Mouse (Mus musculus) layer of hippocampus, adult 9-10 months (tissue): Measurements from ENCODE around the gene Rora.
"Not testable (repeated sequence)": the region's sequence is repeated elsewhere in the genome, so short reads cannot be mapped to it uniquely, and the experiment has no call there.

Source experiments
- DNase-seq: peaks from one replicate; pipeline ENCODE4 v3.0.0; 2022; ENCODE audit warnings: low spot score

Rora gene

GRCm38 (mm10) chr9:69090749-69091270 lies 437.2 kb downstream of the Rora start:
- DNase-seq, result no peak

GRCm38 (mm10) chr9:69092119-69093013 lies 438.8 kb downstream of the Rora start:
- no peak for DNase-seq

- DNase-seq, result not testable (repeated sequence)
Measured at GRCm38 (mm10) chr9:69100153-69100756, 446.7 kb downstream of the Rora start.

- no peak for DNase-seq
Measured at GRCm38 (mm10) chr9:69104321-69104720, 450.7 kb downstream of the Rora start.

GRCm38 (mm10) chr9:69109618-69110300 lies 456.2 kb downstream of the Rora start:
- no peak for DNase-seq

GRCm38 (mm10) chr9:69110301-69110674 lies 456.7 kb downstream of the Rora start:
- no peak for DNase-seq

GRCm38 (mm10) chr9:69110706-69111105 lies 457.1 kb downstream of the Rora start:
- DNase-seq, result no peak

GRCm38 (mm10) chr9:69111539-69111938 lies 458.0 kb downstream of the Rora start:
- no peak for DNase-seq

GRCm38 (mm10) chr9:69114429-69114984 lies 460.9 kb downstream of the Rora start:
- no peak for DNase-seq

GRCm38 (mm10) chr9:69116740-69117139 lies 463.2 kb downstream of the Rora start:
- no peak for DNase-seq

GRCm38 (mm10) chr9:69121117-69121740 lies 467.6 kb downstream of the Rora start:
- DNase-seq, result no peak

- no peak for DNase-seq
Measured at GRCm38 (mm10) chr9:69125011-69125786, 471.6 kb downstream of the Rora start.

- DNase-seq, result peak; percentile 15
Measured at GRCm38 (mm10) chr9:69125787-69126161, 472.2 kb downstream of the Rora start.

- DNase-seq, result no peak
Measured at GRCm38 (mm10) chr9:69126595-69126994, 473.0 kb downstream of the Rora start.

- no peak for DNase-seq
Measured at GRCm38 (mm10) chr9:69128335-69128734, 474.7 kb downstream of the Rora start.

- no peak for DNase-seq
Measured at GRCm38 (mm10) chr9:69132995-69133394, 479.4 kb downstream of the Rora start.

- no peak for DNase-seq
Measured at GRCm38 (mm10) chr9:69133696-69134095, 480.1 kb downstream of the Rora start.

- DNase-seq, result no peak
Measured at GRCm38 (mm10) chr9:69134604-69135003, 481.0 kb downstream of the Rora start.

GRCm38 (mm10) chr9:69136821-69137220 lies 483.2 kb downstream of the Rora start:
- no peak for DNase-seq

- DNase-seq, result no peak
Measured at GRCm38 (mm10) chr9:69137398-69137797, 483.8 kb downstream of the Rora start.

- DNase-seq, result no peak
Measured at GRCm38 (mm10) chr9:69140144-69140543, 486.6 kb downstream of the Rora start.
